Mouse (Mus musculus) megakaryocyte, adult 5-6 weeks (primary cell): Measurements from ENCODE around the gene Actrt2. TPM values are rescaled to one million over a fixed set of nuclear protein-coding genes. Genes with fewer than 3 reads are reported as not detected.

Experiments used
- ATAC-seq: 2 replicates; pipeline ENCODE4 v1.8.0; 2016; ENCODE audit warnings: mild to moderate bottlenecking, inconsistent platforms; ENCODE audit not compliant: poor library complexity, severe bottlenecking
- total RNA-seq, 2 experiments: library from RNA; stranded (forward) in 1 of 2; stranded (reverse) in 1 of 2; fragments of 153-499, 151-499 nt in 1 of 2; fragments of 221-1000, 200-1000 nt in 1 of 2; gene quantifications; 2 replicates each; pipeline versions ENCODE4 v1.2.3 to v1.2.4; 2015 to 2017

The Actrt2 gene
- total RNA-seq, 2 experiments from 2014 or later, result not detected

DNA sequence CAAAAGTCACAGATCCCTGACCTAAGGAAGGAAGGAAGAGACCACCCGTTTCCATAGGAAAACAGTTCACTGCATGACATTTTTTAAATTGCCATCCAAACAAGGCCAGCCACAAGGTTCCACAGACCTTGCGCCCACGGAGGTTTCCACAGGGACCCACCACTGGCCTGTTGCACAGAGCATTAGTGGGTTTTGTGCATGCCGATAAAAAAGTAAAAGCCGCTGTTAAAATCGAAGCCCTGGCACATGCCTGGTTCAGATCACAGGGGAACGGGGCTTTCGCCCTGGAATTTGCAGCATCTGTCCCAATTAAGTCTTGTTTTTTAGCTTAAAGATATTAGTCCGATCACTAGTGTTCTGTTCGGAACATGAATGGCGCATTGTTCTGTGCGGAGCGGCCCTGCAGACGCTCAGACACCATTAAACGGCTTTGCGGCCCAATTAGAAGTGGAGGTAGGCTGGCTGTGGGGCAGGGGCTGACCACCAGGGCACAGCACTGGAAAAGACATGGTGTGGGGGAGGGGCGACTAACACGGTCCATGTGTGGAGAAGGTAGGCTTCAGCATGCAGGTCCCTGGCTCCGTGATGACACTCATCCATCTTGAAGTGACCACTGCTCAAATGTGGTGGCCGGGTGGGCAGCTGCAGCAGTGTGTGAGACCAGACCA lies 25.8 kb upstream of the Actrt2 start:
- ATAC-seq, result no peak

DNA sequence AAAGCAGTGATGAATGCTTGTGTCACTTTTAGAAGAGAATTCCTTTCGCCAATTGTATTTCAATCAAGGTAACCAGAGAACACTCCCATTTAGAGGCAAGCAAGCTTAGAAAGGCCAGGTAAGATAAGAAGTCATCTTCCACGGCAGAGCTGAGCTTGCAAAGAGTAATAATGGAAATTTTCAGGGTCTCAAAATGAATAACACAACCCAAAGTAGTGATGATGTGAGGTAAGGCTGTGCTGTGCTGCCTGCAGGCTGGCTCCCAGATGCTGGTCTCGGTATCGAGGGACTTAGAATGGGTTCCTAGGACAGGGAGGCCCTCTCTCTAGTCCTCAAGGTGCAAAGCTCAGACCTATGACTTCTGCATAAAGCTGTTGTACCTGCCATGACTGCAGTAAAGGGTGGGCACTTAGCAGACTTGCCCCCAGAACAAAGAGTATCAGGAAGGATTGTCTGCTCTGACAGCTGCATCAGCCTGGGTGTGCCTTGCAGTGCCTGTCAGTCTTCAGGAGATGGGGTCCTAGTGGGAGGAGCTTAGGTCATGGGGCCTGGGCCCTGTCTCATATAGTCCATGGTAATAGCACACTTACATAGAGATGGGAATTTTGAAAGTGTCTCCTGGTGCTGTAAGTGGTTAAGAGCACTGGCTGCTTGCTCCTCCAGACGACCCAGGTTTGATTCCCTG lies 15.5 kb upstream of the Actrt2 start:
- no peak for ATAC-seq

DNA sequence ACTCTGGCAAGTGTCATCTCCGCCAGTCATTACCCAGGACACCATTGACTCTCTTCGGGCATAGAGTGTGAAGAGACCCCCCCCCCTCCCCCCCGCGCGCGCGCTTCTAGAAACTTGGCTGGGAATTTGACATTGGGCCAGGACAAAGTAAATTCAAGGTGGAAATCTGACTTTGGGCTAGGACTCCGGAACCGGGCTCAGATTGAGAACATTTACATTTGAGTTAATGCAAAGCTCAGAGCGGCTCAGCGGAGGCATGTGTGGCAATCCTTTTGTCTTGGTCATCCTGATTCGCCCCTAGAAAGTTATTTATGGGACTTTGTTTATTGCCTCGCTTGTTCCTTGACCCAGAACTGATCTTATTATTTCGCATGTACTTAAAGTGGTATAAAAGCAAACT lies 14.6 kb upstream of the Actrt2 start:
- ATAC-seq, result no peak

DNA sequence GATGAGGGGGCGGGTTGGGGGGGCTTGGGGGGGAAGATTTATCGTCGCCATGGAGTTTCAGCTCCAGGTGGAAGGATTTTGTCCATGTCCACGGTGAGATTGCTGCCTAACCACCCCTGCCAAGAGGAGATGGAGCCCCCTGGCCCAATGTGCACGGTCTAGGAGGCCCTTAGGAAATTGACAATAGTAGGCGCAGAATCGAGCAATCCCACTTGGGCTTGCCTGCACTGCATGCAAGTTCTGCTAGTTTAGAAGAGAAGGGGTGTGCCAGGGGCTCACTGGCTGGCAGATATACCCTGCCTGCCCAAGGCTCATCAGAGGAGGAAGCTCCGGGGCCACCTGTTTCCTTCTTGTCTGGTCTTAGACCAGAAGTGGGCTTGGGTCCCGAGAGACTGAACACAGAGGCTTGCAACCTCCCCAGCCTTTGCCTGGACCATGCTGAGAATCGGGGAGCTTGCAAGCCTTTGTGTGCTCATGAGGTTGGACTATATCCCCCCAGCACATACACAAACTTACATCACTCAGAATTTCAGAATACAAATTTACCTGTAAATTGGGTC lies 7.9 kb upstream of the Actrt2 start:
- no peak for ATAC-seq

DNA sequence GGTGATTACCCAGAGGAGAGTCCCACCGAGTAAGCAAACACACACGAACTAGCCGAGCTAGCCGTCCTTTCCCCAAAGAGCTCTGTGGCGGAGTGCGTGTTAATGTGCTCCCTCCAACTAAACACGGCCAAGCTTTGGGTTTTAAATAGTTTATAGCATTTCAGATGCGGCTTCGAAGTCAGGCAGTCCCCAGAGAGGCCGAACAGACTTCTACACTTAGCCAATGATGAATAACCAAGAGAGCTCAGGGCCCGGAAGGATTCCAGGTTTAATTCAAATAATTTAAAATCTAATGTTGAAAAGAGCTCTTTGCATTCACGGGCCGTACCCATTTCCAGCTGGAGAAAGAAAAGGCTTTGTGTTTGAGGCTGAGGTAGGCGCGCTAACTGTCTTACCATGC lies 7.3 kb upstream of the Actrt2 start:
- ATAC-seq, result no peak

DNA sequence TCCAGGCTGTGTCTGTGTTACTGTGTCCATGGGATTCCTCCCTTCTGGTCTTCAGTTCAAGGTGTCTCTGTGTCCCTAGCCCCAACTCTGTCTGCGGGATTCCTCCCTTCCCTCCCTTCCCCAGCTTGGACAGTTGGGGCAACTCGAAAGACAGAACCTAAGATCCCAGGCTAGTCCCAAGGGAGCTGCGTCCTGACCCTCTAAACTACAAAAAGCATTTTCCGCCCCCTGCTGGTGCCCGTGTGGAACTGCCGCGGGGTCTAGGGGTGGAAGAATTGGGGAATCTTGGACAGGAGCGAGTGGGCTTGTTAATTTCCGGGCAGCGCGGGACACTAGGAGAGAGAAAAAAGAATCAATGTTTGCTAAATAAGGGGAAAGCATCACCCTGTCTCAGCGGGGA lies 6.9 kb upstream of the Actrt2 start:
- ATAC-seq, result no peak

DNA sequence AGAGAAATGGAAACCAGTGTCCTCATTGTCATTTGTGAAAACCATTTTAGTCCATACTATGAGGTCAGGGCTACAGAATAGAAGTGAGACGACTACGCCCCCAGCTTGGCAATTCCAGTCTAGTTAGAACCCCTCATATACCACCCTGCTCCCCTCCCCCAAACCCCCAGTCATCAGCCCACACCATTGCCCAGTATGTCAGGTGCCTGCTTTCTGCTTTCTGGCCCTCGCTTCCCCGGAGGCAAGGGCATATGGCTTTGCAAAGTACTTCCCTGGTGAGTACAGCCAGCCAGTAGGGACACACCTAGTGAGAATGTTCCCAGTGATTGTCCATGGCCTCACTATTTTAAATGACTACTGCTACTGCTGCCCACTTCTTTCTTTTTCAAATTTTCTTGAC lies 6.3 kb upstream of the Actrt2 start:
- ATAC-seq, result no peak

DNA sequence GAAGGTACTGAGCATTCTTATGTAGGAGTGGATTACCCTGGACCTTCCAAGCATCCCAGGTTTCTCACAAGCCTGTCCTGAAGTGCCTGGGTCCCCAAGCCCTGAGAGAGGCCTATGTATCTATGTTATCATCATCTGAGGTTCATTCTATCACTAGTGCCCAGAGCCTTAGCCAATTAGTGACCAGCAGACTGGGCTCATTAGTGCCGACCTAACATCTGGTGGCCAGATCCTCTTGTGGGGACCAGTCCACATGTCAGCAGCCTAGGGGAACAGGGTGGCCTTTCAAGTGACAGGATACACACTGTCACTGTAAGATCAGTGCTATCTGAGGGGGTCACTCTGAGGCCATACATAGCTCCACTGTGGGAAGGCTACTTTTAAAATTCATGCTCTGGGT lies 4.4 kb upstream of the Actrt2 start:
- ATAC-seq, result no peak

DNA sequence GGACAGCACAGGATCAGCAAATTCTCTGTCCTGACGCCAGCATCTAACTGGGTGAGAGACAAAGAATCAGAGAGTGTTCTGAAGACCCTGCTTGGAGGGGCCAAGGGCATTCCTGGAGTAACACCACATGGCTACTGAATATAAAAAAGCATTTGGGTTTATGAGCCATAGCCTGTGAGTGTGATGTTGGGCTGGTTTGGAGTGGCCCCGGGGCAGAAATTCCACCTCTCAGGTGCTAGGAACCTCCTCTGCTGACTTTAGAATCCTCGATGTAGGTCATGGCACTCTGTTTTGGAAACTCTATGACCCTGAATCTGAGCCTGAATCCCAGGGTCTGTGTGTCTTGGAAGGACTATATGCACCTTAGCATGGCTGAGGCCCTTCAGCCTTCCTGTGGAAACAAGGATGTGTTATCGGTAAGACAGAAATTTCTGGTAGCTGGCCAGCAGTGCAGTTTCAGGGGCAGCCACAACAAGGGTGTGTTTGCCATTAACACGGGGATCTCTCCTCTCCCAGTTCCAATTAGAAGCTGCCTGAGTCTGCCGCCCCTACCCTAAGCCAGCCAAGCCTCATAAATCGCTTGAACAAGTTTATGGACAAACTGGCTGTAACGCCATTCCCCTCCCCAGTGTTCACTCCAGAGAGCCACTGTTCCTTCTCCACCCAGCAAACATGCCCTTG lies 3.7 kb upstream of the Actrt2 start:
- no peak for ATAC-seq

DNA sequence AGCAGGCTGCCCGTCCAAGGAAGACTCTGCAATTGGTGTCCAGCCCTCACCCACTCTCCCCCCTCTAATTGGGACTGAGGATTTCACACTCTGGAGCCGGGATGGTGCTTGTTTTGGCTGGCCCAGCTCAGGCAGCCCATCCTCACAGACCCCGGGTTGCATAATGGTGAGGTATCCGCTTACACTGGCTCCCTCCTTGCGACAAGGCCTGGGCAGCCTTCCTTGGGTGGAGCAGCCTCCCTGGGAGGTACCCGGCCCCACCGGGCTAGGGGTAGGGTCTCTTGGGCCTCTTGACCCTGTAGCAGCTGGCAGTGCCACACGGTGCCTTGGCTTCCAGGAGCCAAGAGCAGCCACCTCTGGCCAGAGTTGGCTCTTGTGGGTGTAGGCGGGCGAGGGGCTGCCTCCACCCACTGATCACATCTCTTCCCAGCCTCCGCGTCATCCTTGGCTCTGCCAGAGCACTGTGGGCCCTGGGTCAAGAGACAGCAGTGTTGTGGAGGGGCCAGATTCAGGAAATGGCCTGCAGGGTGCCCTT lies 4.9 kb downstream of the Actrt2 start:
- no peak for ATAC-seq

DNA sequence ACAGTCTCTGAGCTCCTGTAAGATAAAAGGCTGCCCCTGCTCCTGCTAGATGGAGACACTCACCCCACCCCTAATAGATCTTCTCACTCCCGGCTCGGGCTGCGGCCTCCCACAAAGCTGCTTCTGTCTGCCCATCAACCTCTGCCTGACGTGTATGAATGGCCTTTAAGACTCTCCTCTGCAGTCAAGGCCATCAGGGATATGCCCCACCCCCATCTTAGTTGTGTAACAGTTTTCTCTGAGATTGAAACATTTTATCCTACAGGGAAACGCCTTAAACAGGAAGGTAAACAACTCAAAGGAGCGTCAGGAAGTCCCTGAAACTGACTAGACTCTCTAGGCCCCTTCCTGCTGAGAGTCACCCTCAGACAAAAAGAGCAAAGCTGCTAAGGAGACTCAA lies 6.4 kb downstream of the Actrt2 start:
- ATAC-seq, result no peak

DNA sequence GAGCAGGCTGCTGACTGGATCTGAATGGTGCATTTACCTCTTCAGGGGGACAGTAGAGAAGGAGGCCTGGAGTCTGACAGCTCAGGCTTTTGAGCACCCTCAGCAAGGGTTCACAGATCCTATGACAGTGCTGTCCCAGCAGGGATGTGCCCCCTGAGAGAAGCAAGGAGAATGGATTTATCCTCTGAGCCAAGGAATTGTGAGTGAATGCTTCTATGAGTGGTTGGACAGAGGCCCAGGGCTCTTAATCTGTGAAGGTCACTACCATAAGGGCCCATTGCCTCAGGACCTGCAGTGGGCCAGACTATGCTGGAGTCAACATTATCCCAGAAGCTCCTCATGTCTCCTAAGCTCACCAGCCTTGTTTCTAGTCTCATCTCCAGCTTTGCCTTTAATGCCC lies 7.6 kb downstream of the Actrt2 start:
- ATAC-seq, result no peak

DNA sequence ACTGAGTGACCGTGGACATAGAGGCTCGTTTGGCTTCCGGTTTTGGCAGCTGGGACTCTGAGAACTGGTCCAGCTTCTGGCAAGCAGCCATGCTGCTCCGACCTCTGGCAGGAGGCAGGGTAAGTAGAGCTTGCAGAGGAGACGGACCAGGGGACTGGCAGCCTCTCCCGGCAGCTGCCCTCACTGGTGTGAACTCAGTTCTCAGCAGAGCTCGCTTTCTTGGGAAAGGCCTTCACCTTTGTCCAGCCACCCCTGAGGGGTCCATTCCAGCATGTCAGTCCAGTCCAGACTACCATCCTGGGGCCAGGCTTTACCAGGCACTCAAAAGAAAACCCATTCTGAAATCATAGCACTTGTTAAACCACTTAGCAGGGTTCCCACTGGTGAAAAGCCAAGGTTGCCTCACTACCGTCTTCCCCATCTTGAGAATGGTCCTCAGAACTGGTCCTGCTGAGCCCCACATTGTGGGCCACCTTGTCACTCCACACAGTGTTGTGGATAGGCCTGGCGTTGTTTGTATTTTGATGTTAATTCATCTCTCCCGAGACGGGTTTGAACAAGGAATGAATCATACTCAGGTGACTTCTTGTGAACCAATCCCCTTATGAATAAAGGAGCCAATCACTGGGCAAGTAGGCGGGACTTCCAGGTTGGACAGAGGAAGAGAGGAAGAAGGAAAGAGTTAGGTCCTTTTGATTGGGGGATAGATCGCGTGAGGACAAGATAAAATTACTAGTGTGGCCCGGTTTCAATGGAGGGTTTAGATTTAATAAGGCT lies 12.3 kb downstream of the Actrt2 start:
- ATAC-seq, result no peak

DNA sequence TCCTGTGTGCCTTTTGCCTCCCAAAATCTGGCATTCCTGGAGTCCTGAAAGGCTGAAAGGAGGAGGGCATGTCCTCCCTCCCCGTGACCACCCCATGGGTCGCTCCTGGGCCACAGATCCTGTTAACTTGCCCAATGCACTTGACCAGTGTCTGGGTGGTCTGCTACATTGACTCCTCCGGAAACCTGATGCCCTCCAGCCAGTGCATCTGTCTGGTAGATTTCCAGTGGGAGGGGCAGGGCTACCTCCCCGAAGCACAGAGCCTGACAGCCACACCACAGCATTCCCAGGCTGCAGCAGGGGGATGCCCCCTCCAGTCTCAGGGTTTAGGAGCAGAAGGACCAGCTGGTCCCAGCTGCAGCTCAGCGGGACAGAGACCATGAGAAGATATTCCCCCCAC lies 15.2 kb downstream of the Actrt2 start:
- no peak for ATAC-seq

DNA sequence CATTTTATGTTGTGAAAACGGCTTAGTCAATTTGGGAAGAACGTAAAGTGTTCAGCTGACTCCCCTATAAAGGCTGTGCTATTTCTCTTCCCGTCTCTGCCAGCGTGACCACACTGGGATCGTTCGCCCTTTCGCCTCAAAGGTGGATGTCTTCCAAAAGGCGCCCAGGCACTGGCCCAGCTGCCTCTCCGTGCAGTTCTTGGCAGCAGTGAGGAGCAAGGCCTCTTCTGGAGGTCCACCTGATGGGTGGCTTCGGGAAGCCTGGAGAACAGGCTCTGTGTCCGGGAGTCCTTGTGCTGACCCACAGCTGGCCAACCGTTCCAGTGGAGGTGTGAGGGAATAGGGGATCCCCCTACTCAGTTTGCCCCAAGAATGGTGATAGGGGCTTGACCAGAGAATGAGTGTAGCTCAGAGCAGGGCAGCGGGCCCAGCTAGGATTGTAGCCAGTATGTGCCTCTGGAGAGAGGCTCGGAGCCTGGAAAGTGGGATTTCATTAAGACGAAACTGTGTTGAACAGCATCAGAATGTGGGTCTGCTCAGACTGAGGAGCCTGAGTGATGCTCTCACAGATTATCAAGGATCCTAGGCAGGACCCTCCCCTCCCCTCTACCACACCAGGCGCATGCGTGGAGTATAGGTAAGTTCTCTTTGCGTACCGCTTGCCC lies 18.5 kb downstream of the Actrt2 start:
- ATAC-seq, result no peak

DNA sequence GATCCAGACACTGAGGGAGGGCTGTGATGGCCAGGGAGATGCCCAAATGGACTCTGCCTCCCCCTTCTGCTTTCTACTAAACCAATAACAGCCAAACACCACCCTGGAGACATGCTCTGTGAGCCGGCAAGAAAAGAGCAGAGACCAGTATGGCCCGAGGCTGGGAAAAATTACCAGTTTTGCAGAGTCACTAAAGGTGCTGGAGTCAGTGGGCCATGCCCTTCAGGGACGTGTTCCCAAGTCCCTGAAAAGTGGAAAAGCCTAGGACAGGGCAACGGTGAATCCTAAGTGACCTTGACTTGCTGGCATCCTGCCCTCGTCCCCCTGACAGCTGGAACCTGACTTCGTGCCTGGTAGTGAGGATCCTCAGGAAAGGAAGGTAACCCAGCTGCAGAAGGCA lies 25.2 kb downstream of the Actrt2 start:
- ATAC-seq, result no peak

DNA sequence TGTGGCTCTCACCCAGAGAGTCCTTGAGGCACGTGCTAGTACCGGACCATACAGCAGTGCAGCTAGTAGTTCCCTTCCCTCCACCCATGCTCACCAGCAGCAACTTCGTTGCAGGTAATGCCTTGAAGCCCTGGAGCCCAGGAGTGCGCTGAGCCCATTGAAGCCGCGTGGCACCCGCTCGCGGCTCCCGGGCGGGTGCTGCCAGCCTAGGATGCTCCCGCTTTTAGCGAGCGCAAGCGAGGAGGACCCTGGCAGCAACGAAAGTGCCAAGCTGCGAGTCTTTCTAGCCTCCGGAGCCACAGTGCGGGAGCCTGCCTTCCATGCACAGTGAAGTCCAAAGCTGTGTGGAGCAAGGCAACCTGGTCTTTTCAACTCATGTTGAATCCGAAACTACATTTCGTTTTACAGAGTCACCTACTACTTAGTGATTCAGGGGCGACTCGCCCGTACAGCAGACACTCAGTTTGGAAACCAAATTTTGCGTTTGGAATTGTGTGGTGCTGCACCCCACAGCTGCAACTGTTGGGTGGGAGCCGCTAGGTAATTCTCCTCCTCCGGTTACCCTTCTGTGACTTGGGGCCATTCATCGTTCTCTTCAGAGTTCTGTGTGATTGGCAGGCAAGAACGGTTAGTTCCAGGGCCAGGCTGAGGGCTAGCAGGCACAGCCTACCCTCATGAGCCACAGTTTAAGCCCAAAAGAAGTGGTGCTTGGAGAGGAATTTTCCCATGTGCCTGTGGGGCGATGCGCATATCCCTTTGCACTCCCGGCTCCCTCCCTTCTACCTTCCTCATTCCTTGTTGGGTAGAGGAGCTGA lies 26.2 kb downstream of the Actrt2 start:
- ATAC-seq, result no peak

DNA sequence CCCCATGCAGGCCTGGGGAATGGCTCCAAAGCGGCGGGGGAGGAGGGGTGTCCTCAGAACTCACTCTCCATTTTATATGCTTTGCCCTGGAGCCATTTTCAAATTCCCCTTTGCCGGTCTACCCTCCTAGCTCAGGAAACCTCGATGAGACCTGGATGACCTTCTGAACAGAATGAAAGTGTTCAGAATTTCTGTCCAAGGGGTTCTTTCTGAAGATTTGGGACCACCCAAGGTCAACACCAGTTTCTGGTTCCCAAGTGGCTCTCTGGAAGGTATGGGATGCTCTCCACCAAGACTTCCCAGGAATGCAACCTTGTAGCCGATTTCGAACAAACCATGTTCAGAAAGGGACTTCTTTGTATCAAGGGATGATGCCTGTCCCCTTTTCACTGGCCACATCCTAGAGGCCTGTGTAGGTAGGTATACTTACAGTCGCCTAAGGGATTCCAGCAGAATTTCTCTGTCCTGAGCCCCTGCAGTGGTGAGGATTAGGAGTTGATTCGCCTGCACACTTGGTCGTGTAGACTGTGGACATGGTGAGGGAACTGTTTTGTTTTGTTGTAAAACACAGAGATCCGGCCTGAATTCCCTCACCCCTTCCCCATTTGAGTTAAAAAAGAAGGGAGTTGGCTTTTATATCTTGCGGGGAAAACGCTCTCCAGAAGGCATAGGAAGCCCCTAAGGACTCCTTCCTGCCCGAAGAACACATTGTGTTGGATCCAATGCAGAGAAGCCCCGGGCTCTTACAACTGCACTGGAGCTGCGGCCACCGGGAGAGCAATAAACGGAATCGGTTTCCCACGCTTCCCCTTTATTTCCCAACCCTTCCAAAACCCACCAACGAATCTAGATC lies 27.0 kb downstream of the Actrt2 start:
- no peak for ATAC-seq
